Mouse (Mus musculus): ENCODE measurements around the gene Ksr1.
"Not testable (repeated sequence)": the region's sequence is repeated elsewhere in the genome, so short reads cannot be mapped to it uniquely, and the experiment has no call there.

The Ksr1 gene

DNA sequence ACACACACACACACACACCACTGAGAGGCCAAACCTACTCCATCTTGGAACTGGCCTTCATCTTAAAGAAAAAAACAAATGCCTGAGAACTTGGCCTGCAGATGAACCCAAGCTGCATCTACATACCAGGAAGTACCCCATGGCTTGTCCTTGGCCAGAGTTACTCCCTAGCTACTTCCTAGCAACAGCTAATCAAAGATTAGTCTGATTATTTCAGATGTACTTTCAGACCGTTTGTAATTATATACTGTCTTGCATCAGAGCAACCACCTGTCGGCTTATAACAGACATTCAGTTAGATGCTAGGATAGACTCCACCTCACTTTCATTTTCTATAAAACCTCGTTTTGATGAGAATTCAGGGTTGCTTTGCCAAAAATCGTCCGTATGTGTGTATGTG is 139.8 kb downstream of the Ksr1 start:
- DNase-seq: no peak

DNA sequence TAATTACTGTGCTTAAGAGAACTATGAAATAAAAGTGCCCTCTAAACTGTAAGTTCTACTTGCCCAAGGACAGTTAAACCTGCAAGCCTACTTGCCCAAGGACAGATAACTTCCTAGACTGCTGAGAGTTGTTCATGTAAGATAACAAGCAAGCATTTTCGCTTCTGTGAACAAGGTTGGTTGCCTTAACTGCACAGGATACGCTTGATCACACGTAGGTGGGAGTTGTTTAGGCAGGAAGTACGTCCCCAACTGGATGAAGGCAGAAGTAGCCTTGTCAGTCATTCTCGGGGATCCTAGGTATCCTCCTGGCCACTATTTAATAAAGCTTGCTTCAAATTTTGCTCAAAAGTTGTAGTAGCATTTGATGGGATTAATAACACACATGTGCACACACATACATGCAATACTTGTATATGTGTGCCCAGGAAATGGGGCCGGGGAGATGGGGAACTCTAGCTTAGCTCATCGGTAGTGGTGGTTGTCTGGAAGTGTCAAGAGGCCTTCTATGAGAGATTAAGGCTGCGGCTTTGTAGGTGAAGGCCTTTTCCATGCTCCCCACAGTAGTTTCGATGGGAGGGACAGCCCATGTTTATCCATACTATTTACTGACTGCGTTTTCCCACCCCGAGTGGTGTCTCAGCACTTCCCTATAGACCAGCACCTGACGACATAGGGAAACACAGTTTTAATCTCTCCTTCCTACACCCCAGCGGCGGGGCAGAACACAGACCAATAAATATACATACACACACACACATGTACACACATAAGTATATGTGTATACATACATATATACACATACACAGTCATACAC is 140.4 kb downstream of the Ksr1 start:
- no peak for DNase-seq

DNA sequence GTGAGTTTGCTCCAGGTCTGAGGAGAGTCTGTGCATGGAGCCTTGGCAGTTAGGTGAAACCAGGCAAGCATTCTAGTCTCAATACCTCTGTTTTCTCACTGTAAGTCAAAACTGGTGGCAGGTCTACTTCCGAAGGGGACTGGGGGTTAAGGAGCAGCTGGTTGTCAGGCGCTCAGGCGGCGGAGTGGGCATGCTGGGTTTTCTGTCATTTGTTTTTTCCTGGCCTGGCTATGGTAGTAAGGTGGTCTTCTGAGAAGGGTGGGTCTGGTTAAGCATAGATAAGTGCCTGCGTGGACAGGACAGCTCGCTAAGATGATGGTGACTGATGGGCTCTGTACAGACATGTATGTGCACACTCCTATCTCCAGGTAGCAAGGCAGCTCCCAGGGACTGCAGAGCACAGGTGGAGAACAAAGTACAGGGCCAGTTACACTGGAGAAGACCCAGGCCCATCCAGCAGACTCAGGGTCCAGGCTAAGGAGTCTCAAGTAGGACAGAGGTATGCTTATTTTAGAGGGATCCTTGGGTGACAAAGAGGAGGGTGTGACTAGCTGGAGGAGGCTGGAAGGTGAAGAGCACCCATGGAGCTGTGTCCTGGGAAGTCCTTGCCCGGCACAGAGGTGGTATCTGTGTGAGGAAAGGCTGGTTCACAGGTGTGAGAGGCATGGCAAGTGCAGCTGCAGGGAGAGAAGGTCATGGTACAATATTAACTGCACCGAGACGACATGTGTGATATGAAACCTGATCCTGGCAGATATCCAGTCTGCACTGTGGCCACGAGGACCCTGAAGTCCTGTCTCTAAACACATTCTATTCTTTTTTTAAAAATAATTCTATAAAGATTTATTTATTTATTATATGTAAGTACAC is 142.2 kb downstream of the Ksr1 start:
- no peak for DNase-seq

DNA sequence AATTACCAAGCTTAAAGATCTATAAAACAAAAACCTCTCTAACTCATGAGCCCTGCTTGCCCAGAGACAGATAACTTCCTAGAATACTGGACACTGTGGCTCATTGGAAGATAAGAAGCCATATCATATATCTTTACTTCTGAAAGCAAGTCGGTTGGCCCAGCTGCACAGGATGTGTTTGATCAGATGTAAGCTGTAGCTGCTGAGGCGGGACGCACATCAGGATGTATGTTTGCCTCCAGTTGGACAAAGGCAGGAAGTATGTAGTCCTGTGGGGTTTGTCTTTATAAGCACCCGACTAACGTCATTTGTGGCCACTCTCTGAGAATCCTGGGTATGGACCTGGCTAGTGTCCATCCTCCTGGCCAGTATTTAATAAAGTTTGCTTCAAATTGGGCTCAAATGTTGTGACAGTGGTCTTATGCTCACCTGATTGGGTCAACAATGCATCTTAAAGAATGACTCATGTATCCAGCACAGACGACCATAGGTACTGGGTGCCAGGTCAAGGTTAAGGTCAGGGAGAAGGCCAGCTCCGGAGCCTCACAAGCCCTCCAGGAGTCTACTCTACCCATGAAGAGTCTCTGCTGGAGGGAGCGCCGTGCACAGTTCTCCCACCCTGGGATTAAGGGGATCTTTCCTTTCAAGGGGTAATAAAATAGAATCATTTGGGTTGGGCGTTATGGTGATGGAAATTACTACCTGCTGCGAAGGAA is 143.0 kb downstream of the Ksr1 start:
- DNase-seq: peak in 1 of 2 experiments; percentile 15

DNA sequence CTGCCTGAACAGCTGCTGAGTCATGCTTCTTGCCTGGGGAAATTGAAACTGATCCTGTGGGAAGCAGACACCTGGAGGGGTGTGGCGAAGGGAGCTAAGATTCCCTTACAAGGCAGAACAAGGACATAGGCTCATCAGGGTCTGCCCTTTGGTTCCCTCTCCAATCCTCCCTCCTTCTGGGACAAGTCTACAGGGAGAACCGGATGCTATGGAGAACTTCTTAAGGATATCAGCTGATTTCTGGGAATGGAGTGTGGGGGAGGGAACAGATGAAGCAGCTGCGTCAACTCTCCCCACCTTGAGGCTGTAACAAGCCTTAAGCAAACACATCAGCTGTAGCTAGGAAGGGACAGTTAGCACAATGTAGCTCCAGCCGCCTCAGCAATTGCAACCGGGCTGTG is 143.7 kb downstream of the Ksr1 start:
- no peak for DNase-seq

DNA sequence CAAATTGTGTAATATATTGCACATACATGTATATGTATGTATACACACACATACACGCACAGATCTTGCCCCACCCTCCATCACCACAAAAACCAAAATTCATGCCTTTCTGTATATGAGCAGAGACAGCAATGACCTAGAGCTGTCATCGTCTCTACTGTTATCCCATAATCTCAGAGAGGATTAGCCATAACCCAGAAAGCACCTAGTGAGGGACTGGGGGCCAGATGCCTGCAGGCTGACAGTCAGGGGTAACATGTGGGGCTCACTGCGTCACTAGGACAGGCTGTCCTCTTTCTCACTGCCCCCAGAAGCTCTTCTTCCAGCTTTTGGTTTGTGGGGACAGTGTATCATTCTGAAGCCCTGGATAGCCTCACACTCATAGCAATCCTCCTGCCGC is 144.3 kb downstream of the Ksr1 start:
- DNase-seq: no peak

DNA sequence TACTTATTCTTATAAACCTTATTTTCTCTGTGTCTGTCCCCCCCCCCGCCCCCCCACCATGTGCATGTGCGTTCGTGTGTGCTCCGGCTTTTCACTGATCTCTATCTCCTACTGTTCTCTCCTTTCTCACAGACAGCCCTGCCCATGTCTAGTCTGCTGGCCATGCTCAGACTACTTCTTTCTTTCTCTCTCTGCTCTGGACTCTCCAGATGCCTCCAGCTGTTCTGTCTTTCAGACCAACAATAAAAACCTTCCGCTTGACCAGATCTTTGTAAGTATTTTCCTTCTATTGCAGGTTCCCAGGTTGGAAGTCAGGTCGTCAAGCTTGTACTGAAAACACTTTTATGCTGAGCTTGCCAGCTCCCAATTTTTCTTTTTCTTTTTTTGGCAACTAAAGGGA is 147.1 kb downstream of the Ksr1 start:
- DNase-seq: no peak

DNA sequence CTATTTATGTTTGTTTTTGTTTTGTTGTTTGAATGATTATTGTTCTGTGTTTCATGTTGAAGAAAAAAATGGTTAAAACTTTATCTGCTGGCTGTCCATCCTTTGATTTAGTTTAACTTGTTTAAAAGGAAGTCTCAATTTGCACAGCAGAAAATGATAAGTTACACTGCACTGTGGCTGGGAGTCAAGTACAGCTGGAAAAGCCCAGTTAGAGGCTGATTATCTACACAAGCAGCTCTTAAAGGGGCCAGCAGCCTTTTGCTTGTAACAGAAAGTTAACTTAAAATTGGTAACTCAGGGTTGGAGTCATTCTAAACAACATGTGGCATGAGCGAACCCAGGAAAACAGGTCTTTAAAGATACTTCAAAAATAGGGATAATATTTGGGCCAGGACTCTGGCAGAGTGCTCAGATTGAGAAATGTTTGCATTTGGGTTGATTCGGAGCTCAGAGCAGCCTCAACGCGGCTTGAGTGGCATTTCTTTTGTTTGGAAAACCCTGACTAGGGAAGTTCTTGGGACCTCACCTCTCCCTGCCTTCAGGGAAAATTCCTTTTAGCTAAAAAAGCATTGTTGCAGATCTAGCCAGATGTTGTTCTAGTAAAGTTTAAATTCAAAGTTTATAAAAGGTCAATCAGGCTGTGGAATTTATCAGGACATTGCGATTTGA is 155.2 kb downstream of the Ksr1 start:
- not testable (repeated sequence) for DNase-seq

DNA sequence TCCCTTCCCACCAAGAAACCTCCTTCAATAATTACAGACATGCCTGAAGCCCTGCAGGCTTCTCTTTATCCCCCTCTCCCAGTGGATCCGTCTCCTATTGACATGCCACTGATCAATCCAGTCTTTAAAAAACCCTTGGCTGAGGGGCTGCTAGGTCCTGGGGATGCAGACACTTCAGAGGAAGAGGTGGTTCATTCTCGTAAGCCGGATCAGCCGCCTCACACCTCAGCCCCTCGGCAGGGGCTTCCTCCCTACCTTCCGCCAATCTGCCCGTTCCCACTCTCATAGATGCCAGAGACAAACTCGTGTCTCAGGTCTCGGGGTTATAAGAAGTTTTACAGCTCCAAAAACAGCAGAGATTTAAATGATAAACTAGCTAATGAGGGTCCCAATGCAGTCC is 156.1 kb downstream of the Ksr1 start:
- no peak for DNase-seq

DNA sequence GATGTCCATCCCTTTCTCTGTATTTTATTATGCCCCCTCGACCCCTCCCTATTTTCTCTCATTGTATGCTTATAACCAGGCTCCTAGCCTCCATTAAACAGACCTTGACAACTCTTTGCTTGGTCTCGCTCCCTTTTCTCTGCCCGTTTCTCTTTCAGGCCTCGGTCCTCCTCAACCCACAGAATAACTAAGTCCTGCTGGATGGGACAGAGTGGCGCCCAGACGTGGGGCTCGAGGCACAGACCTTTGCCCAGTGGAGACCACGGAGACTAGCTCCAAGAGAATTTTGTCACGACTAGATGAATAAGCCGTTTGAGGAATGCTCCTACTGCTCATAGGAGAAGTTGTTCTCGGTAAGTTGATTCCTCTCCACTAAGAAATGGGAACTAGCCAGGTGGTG is 157.0 kb downstream of the Ksr1 start:
- DNase-seq: not testable (repeated sequence)

DNA sequence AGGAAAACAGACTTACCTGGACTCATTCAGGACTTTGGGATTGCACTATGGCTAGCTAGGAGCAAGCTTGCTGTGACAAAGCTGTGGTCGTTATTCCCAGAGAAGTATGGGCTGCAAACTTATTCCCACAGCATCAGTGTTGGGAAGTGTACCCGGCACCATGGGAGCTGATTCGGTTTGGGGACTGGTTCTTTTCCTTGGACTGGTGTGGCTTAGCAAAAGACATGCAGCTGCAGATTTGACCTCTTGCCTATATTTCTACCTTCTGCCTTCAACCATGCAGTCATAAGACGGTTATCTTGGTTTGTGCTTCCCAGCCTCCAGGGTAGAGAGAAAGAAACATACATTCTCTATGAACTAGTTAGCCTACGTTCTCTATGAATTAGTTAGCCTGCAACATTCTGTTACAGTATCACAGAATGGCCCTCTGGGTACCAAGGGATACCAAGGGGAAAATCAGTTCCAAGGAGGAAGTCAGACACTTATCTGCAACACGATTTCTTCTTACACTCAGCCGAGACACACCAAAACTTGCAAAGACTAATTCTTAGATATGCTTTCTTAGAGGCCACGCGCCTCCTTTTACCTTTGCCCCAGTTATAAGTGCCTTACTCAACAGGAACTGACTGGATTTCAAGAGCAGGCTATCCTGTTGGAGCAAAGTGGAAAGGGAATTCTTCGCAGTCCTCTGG is 159.8 kb downstream of the Ksr1 start:
- DNase-seq: no peak

DNA sequence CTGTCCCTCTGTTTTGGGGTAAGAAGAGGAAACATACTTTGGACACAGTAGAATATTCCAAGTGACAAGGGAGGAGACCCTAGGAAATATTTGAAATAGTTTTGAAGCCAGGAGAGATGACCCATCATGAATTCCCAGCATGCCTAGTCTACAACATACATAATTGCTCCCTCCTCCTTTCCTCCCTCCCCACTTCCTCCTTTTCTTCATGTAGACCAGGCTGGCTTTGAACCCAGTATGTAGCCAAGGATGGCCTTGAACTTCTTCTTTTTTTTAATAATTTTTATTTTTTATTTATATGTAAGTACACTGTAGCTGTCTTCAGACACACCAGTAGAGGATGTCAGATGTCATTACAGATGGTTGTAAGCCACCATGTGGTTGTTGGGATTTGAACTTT is 160.7 kb downstream of the Ksr1 start:
- no peak for DNase-seq

DNA sequence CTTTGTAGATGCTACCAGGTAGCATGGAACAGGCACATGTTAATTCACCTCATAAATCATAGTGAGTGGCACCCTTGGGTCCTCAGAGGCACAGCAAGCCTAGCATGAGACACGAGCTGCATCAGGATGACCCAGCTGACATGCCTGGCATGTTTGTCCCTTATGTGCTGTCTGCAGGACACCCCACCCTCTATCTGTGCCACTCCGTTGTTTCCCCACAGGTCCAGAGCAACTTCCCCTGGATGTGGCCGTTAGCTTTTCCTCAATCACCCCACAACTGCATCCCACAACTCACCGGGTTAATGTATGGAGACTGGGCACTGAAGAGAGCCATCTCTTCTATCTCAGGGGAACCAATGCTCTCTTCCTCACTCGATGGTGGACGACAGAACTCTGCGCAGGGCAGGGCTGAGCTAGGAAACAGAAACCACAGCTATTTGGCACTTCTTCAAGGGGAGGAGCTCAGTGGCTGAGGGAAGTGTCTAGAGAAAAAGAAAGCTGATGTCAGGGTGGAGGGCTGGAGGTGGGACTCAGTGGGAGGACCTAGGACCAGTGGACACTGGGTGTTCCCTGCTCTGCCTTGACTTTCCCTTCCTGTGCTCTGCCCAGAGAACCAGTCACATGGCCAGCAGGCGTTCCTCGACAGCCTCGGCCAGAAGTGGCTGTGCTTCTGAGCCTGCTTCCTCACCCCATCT is 161.6 kb downstream of the Ksr1 start, which contains the start of gene Lgals9:
Lgals9 (minus strand) TSS at position 464 of the 695 bp plus-strand sequence.
- DNase-seq: peak; percentile 80 to 86

DNA sequence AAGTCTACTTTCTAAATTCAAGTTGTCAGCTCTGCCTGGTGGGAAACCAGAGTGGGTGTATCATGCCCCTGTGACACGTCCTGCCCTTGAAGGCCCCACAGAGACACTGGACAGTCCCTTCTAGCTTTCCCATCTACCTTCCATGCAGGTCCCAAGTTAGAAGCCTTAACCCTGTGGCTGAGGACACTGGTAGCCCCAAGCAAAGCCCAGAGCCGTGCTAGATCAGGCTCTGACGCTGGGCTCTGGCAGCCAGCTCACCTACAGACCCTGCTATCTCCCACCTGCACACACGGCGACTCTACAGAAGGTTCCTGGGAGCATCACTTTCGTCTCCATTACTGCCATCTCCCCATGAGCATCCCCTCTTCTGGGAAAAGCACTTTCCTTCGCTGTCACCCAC is 162.7 kb downstream of the Ksr1 start:
- DNase-seq: no peak

DNA sequence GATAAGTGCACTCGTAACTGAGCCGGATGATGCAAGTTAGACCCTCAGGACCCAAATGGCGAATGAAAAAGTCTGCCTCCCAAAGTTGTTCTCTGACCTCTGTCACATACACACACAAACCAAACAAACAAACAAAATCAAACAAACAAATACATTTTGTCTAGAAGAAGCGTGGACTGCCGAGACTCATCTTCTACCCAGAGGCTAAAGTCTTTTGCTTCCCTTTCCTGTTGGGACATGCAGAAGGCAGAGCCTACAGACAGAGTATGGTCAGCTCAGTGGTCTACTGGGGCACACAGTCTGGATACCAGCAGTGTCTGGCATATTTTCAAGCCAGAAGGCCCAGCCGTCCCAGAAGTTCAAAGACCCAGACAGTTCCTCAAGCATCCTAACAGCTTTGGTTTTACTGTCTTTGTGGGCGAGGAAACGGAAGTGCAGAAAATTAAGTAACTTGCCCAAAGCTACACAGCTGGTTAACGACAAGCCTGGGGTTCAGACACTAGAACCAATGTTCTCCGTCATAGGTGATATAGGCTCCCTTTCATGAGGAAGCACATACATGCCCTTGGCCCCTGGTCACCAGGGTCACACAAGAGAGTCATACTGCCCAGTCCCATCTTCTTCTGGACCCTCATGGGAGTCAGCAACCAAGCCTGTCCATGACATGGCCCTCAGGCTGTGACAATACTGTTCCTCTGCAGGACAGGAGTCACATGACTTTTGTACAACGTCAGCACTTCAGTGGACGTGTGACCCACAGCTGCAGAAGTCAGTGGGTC is 163.5 kb downstream of the Ksr1 start:
- no peak for DNase-seq

DNA sequence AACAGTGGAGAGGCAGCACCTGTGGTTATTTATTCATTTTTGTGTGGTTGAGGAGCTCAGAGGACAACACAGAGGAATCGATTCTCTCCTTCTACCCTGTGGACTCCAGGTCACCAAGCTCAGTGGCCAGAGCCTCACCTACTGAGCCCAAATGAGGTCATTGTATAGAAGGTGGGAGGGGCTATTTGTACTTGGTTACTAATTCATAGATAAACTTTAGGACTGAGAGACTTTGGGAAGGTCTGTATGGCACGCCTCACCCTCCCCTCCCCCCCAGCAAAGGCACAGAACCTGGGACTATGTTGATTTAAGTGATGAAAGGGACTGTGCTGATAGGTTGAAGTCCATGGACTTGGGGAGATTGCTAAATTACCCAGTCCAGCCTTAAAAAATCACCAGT is 164.2 kb downstream of the Ksr1 start:
- DNase-seq: no peak

DNA sequence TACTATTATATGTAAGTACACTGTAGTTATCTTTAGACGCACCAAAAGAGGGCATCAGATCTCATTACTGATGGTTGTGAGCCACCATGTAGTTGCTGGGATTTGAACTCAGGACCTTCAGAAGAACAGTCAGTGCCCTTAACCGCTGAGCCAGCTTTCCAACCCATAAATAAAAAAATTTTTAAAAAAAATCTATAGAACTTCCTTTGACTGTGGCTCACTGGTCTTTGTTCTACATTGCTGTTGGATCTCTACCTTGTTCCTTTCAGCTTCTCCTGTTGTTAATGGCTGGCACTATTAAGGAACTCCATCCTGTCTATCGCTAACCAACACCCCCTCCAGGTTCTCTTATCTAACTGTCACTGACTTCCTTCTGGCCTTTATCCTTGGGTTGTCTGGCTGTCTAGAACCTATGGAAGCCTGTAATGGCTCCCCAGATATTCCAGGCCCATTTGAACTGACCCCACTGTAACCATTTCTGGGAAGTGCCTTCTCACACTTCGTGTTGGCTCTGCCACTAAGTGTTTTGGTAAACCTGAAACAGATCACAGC is 166.0 kb downstream of the Ksr1 start:
- DNase-seq: no peak

DNA sequence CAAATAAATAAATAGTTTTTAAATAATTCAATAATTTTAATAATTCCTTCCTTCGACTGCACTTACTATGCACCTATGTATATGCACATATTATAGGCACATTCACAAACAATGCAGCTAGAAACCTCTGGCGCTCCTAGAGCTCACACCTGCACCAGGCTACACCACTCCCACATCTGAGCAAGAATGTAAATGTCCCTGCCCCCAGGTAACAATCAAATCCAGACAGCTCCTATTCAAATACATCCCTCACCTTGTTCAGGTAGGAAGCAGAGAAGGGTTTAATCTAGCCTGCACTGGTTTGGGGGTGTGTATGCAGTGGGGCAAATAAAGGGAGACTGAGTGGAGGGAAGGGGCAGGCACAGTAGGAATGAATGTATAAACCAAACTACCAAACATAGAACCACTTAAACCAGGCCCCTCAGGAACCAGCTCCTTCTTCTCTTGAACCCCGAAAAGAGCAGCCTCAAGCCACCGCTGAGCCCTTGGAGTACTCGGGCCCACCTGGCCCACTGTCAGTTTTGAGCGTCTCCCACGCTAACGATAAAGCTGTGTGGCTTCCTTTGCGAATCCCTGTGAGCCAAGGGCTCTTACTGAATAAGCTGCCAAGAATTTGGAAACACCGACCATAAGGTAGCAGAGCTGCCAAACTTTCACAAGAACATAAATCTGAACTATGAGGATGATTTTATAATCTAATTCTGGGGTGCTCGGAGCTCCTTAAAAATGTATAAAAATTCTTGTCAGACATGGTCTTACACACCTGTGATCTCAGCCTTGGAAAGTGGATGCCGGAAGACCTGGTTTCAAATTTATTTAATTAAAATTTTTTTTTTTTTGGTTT is 167.8 kb downstream of the Ksr1 start:
- no peak for DNase-seq

All from kidney, postnatal 36 days (tissue).